Mouse (Mus musculus): ENCODE data around the gene Vps50.
"Not testable (repeated sequence)": the region's sequence is repeated elsewhere in the genome, so short reads cannot be mapped to it uniquely, and the experiment has no call there.

DNA sequence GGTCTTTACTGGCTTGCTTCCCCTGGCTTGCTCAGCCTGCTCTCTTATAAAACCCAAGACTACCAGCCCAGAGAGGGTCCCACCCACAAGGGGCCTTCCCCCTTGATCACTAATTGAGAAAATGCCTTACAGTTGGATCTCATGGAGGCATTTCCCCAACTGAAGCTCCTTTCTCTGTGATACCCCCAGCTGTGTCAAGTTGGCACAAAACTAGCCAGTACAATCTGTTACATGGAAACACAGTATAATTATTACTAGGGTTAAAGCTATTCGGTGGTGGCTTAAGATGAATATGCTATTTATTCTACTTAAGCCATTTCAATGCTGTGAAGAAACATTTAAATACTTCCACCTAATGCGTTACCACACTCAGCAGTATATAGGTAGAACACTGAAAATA is 10.0 kb downstream of the Vps50 start:
- TF ChIP-seq POLR2A (IDR thresholded peaks at IDR 0.05; ENCODE audit: borderline replicate concordance, low read depth, low read length); CTCF (IDR thresholded peaks at IDR 0.05; ENCODE audit: low read depth, low read length): not testable (repeated sequence)
